Mouse (Mus musculus) c-Kit-positive CD71-positive TER-119-positive erythroid progenitor cells, embryonic 14.5 days (primary cell): ENCODE measurements around the gene Rbp7.

Source experiments
- DNase-seq: peaks from one replicate; pipeline ENCODE4 v3.0.0-alpha.2; 2013; ENCODE audit warnings: low spot score

Gene Rbp7

DNA sequence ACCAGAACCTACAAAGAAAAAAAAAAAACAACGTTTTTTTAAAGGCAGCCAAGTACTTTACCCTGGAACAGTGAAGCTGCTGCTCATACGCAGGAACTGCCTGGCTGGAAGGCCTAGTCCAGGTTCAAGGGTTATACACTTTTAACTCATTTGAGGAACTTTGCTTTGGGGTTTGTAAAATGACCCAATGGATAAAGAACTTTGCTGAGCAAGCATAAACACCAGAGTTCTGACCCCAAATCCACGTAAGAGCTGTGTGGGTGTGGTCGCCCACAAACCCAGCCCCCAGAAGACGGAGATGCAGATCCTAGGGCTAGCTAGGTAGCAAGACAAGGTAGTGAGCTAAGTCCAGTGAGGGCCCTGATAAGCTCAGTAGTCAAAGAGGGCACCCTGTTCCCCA is 47.3 kb downstream of the Rbp7 start:
- no peak for DNase-seq

DNA sequence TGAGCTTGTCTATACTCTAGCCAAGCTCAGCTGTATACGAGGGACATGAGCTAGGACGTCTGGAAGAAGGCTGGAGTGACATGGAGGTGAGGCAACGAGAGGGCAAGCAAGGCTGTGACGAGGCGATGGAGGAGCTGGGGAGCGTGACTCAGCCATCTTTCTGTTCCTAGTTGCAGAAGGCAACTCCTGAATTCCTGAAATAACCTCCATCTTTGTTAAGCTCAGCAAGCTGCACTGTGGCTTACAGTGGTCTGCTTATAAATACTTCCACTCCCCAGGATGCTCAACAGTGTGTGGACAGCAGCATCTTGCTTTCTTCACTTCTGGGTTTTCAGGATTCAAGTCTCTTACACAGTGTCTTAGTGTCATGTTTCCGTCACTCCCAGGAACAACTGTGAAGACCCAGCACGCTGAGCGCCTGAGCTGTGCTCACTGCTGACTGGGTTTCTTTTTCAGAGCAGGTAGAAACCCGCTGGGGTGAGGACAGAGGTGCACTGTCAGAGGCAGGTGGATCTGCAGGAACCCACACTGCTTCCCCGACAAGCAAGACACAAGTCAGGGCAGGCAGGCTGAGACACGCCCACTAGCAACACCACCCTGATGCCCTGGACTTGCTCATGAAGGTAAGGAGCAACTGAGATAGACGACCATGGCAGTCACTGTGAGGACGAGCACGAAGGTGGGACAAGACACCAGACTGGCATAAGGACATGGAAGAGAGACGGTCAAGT is 48.9 kb downstream of the Rbp7 start:
- no peak for DNase-seq

DNA sequence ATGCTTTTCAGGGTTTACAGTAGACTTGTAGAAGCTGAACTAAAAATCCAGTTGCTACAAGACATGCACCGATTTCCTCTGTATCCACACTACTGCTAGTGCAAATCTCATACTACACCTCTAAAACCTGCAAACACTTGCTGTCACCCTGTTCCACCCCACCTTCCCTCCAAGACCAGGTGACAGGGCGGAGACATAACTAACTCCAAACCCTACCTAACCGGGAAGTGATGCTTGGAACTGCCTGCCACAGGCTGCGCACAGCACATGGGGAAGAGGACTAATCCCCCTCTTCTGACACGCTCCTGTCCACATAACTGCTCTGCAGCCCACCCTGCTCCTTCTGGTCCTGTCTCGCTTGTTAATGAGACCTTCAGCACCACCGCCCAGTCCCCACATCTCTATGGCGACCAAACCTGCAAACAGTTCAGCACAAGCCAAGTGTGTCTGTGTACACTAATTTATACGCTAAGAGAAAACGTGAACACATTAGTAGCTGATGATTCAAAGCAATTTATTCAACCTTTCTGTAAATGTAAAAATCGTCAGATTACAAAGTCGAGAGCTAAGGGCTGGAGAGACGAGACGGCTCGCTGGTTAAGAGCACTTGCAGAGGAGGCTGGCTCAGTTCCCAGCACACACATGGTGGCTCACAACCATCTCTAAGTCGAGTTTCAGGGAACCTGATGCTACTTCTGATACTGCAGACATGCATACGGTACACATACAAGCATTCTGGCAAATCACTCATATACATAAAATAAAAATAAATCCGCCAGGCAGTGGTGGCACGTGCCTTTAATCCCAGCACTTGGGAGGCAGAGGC is 49.9 kb downstream of the Rbp7 start:
- DNase-seq: no peak

DNA sequence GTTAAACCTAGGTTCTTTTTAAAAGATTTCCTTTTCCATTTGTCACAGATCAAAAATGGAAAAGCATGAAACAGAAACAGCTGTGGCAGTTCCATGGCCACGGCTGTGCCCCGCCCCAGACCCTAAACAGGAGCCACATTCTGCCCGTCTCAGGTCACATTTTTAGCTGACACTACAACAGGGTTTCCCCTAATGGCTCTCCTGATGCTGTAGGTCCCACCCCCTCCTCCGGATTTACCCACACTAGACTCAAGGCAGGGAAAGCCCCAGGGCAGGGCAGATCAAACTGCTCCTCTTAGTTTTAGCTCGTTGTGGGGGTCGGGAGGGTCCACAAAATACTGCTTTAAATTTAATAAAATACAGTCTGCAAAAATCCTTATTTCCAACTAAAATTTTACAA is 51.7 kb downstream of the Rbp7 start:
- DNase-seq: no peak

DNA sequence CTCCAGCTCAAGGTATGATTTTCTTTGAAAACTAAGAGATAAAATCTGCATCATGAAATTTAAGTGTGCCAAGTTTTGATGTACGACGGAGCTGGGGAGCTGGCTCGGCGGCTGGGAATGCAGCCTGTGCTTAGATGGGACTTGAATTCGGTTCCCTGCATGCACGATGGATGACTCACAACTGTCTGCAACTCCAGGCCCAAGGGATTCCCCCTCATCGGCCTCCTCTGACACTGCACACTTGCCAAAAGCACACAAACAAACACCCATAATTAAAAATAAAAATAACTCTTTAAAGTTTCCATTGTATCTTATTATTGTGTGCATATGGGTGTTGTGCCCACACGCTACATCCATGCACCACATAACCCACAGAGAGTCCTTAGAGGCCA is 53.2 kb downstream of the Rbp7 start:
- no peak for DNase-seq

DNA sequence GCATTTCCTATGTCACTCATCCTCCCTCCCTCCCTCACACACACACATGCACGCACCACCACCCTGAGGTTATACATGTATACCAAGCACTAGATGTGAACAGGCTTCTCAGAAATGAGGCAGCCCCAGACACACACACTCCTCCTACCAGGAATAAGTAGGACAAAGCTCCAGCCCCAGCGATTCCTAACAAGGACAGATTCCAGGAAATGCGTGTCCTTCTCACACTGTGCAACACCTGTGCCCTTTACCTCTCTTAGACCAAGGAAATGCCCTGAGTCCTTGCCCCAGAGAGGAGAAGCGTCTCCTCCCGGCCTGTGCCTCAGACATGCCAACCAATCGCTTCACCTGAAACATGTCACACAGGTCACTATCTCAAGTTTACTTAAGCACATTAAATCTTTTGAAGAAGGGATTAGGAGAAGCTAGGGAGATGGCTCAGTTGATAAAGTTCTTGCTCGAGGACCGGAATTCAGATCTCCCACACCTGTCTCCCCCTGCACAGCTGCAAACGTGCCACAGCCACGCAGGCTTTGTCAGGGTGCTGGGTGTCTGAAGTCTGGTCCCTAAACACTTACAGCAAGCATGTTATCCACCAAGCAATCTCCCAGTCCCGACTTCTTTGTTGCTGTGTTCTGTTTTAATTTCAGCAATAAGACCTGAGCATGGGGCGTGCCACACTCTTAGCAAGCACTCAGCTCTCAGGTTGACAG is 53.7 kb downstream of the Rbp7 start:
- DNase-seq: no peak
